Mouse (Mus musculus): ENCODE measurements at regions not wholly inside any gene's neighbourhood (a gene's known extent, or its start where the extent isn't known, plus 50 kb on each side); places are given as distances from the start of the nearest gene placed in this dataset.

DNA sequence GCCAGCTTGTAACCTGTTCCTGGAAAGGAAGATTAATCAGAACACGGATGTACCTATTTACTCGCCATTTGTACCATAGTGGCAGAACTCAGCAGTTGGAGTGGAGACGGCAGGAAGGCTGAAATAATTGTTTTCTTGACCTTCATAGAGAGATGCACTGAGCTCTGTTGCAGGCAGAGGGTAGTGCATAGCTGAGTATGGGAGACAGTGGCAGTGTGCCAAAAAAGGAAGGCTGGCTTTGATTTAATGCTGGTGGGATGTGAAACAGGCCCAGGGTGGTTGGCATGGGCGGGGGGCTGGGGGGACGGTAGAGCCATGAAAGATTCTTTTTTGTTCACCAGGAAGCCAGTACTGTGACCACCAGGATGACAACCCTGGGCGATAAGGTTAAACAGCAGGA, 235.3 kb upstream of the Slc30a5 start:
- TF ChIP-seq CTCF (IDR thresholded peaks at IDR 0.05; ENCODE audit: low read depth, low read length) (no peak), POLR2A (IDR thresholded peaks at IDR 0.05; ENCODE audit: insufficient read depth, low read length) (no peak), EP300 (IDR thresholded peaks at IDR 0.05; ENCODE audit: insufficient read depth, low read depth, low read length) (no peak)

Measured in ES-Bruce4 (cell line).